Mouse (Mus musculus): ENCODE measurements around the gene Casr.

Gene Casr

DNA sequence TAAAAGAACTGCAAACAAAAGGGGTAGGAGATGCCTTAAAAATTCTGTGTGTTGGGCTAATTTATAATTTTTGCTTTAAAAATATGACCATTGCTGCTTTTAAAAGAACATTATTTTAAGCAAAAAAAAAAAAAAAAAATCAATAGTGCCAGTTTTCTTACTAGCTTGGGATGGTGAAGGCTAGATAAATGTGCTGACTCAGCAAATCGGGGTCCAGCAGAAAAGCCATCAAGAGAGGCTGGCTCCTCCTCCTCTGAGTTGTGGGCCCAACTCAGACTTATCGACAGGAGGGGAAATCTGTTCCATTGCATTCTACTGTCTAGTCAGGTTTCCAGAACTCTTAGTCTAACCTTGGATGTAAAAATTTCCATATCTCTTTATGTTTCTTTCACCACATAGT, 45.6 kb downstream of the Casr start:
- no peak for DNase-seq (ENCODE audit: low spot score)

DNA sequence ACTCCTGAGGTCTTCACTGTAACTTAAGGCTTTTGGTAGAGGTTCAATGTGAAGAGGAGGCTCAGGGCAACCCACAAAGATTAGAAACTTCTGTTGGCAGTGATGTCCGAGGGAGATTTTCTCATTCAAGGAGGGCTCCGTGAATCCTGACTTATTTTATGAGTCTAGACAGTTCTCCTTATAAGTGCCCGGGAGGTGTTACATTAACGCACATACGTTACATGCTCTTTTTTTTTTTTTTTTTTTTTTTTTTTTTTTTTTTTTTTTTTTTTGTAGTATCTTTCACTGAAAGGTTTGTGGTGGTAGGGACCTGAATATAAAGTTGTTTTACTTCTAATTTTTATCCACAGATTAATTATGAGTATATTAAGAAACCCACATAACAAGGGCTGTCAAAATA, 54.6 kb downstream of the Casr start:
- no peak for DNase-seq (ENCODE audit: low spot score)

- no peak for DNase-seq (ENCODE audit: low spot score)
These were observed 55.1 kb downstream of the Casr start for GRCm38 (mm10) chr16:36506827-36507226.

GRCm38 (mm10) chr16:36505913-36506312, 56.0 kb downstream of the Casr start:
- DNase-seq (ENCODE audit: low spot score) = no peak

DNA sequence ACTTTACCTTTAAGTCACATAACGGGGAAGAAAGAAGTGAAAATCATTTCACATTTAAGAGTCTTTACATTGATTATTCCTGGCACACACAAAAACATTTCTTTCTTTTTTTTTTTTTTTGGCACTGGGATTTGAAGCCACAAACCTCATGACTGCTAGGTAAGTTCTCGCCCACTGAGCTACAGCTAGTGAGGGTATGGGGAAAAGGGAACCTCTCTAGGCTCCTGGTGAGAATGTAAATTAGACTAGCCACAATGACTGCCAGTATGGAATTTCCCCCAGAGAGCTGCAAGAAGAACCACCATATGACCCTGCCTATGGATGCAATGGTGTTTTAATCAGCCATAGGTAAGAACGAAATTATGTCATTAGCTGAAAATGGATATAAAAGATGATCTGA, 56.8 kb downstream of the Casr start:
- DNase-seq (ENCODE audit: low spot score) = no peak

GRCm38 (mm10) chr16:36502286-36502685, 59.7 kb downstream of the Casr start:
- no peak for DNase-seq (ENCODE audit: low spot score)

GRCm38 (mm10) chr16:36492420-36492819, 69.5 kb downstream of the Casr start:
- DNase-seq (ENCODE audit: low spot score) = no peak

GRCm38 (mm10) chr16:36476866-36477265, 85.1 kb downstream of the Casr start:
- DNase-seq (ENCODE audit: low spot score) = peak; percentile 23

- DNase-seq (ENCODE audit: low spot score) = no peak
These were observed 86.4 kb downstream of the Casr start for GRCm38 (mm10) chr16:36475530-36475929.

DNA sequence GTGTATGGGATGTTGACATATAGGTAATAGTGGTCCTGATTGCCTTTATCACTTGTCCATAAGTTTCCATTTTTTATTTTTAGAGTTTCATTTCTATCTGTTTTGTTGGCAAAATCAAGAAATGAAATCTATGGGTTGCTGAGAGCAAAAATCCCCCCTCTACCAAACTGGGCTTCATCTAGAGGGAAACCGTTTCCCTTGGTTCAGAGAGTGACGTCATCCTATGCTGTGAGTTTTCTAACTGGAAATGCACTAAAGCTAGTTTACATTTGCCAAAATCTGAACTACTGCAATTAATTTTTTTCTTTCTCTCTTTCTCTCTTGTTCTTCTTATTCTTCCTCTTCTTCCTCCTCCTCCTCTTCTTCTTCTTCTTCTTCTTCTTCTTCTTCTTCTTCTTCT, 87.1 kb downstream of the Casr start:
- no peak for DNase-seq (ENCODE audit: low spot score)

- no peak for DNase-seq (ENCODE audit: low spot score)
These were observed 88.4 kb downstream of the Casr start for GRCm38 (mm10) chr16:36473217-36474216.

DNA sequence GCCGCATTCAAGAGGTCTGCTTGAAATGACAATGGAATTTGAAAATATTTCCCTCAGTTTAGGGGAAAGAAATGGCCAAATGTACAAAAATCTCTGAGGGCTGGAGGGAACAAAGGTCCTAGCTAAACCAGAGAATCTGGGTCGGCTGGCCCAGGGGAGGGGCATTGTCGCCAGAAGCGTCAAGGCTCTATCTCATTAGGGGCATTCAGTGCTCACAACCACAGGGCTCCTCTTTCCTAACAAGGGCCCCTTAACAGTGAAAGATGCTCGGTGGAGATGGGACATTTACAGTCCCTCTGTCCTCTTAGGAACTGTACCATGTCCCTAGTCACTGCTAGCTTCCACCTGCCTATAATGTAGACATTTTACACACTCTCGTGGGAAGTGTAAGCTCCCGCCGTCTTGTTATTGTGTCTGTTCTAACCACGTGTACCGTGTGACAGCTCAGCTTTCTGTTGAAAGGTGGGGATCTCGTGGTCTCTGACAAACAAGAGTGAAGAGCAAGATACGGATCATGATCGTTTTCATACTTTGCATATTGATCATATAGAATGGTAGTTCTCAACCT, 90.8 kb downstream of the Casr start:
- DNase-seq (ENCODE audit: low spot score) = no peak

DNA sequence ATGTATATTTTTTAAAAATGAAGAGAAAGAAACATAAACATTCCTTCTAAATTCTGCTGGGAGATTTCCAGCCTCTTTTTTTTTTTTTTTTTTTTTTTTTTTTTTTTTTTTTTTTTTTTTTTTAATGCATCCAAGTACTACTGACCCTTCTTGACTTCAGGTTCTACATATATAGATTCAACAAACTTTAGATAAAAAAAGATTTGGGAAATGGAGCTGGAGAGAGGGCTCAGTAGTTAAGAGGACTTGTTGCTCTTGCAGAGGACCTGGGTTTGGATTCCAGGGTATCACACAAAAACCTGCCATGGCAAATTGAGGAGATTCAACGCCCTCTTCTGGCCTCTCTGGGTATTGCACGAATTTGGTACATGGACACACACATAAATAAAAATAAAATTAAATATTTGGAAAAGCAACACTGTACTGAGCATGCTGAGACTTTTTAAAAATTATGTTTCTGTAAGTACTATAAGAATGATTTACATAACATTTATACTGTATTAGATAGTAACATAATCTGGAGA, 91.9 kb downstream of the Casr start:
- no peak for DNase-seq (ENCODE audit: low spot score)

DNA sequence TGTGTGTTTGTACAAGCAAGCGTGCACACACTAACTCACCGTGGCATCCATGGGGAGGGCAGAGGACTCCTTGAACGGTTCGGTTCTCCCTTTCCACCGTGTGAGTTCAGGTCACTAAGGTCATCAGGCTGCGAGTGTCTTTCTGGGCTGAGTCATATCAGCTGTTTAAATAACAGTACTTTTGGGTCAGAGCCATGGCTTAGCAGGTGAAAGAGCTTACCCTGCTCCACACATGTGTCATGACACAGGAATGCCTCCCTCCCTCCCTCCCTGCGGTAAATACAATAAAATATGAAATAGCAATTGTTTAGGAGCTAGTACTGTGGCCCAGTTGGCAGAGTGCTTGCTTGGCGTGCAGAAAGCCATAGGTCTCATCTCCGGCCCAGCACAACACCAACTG, 92.6 kb downstream of the Casr start:
- no peak for DNase-seq (ENCODE audit: low spot score)

- DNase-seq (ENCODE audit: low spot score) = no peak
These were observed 93.1 kb downstream of the Casr start for GRCm38 (mm10) chr16:36468862-36469261.

GRCm38 (mm10) chr16:36467936-36468335, 94.0 kb downstream of the Casr start:
- DNase-seq (ENCODE audit: low spot score) = no peak

DNA sequence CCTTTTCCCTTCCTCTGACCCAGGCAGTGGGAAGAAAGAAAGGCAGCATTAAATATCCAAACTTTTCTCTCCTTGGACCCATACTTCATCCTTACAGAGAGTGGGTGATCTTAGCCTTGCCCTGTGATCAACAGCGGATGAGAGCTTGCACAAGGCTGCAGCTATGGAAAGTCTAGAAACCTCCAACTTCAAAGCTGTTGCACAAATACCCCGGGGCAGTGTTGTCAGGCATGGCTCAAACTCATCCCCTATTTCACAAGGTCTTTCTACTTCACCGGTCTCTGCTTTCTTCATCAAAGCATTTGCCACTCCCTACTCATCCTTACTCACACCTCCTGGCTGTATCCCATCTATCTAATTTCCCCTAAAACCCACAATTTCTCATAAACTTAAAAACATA, 96.5 kb downstream of the Casr start:
- no peak for DNase-seq (ENCODE audit: low spot score)

- DNase-seq (ENCODE audit: low spot score) = no peak
These were observed 97.9 kb downstream of the Casr start for GRCm38 (mm10) chr16:36464076-36464475.

GRCm38 (mm10) chr16:36460426-36460825, 101.5 kb downstream of the Casr start:
- DNase-seq (ENCODE audit: low spot score) = no peak

- no peak for DNase-seq (ENCODE audit: low spot score)
These were observed 106.6 kb downstream of the Casr start, which contains the start of gene Stfa3 for GRCm38 (mm10) chr16:36455342-36455802. Gene Stfa3 (minus strand): TSS chr16:36455392.

Data from spleen, adult 12 weeks (tissue).